Mouse (Mus musculus): ENCODE measurements around the gene Nme7.
A peak's percentile ranks its signal among the peaks of the same experiment; 100 is the strongest.

Gene Nme7

DNA sequence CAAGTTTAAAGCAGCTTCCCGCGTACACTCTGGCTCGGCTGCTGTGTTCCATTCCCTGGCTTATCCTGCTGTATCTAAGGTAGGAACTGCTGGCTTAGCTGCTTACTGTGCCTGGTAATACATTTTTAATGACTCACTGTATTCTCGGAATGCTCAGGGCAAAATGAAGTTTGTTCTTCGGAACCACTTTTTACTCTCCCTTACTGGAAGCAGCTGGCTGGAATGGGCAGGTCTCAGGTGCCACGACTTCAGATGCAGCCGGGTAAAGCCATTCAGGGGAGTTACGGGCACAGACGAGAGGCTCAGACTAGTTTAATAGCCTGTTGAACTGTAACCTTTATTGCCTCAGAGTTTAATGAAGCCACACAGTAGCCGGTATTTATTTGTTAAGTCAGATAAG, 17.5 kb downstream of the Nme7 start:
- no peak for DNase-seq

DNA sequence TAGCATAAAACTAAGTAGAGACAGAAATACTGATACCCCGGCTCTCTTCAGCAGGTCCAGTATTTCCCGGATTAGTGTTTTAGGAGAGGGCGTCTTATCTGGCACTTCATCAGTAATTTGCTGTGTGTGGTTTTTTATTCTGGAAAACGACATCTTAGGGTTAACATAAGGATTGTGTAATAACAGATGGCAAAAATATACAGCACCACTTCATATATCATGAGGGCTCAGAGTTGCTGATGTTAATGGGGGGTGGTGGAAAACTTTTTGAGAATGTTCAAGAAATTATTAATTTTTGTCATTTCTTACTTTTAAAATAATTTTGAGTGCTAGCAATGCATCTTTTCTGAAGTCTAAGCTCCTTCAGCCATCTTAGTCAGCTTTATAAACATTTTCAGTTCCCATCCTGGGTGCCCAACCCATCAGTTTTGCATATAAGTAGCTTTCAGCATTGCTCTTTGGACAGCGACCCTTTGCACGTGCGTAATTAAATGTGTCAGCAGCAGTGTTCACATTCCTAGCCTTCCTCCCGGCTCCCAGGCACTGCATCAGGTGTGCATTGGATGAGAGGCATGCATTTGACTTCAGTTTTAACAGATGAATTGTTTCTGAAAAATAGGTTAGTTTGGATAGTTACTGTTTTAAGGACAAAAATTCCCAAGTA, 19.2 kb downstream of the Nme7 start:
- DNase-seq = no peak

DNA sequence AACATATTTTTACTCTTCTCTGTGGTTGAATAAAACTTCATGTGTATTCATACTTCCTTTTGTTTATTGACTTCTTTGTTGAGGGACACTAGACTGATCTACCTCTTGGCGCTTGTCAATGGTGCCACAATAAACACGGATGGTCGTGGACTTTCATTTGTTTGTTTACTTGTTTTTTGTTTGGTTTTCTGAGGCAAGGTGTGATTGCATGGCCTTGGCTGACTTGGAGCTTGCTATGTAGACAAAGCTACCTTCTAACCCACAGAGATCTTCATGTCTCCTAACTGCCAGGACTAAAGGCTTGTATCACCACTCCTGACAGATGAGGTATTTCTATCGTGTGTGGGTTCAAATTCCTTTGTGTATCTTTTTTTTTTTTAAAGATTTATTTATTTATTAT, 20.3 kb downstream of the Nme7 start:
- no peak for DNase-seq

DNA sequence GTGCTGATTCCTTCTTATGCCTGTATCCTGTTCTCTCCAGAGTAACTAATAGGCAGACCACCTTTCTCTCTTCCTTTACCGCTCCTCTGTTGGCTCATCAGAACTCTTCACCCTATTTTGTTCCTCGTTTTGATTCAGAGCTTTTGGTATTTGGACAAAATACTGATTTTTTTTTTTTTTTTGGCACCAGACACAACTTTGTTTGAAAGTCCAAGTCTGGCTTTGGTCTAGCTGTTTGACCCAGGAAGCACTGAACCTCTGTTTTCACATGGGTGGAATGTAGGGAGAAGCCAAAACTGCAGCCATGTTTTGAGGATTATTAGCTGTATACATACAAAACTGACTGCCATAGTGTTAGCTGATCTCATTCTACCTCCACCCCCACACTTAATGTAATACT, 21.0 kb downstream of the Nme7 start:
- no peak for DNase-seq

DNA sequence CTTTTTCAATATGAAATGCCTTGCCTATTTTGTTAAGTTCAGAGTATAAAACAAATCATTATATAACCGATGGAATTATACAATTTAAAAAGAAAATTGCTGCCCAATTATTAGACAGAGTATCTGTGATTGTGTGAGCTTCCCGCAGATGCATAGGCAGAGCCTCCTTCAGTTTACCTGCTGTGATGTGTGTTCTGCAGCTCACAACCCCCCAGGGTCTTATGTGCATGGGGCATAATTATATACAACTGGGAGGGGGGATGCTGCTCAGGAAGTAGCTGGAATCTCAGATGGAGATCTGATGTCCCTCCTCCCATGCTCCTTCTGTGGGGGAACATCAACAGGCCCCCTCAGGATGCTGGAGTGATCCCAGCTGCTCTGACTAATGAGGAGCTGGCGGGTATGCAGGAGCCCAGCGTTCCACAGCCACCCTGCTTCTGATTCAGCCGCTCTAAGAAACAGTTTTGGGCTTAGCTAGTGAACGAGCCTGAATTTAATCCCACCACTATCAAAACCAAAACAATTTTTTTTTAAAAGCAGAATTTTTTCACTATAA, 22.8 kb downstream of the Nme7 start:
- no peak for DNase-seq

DNA sequence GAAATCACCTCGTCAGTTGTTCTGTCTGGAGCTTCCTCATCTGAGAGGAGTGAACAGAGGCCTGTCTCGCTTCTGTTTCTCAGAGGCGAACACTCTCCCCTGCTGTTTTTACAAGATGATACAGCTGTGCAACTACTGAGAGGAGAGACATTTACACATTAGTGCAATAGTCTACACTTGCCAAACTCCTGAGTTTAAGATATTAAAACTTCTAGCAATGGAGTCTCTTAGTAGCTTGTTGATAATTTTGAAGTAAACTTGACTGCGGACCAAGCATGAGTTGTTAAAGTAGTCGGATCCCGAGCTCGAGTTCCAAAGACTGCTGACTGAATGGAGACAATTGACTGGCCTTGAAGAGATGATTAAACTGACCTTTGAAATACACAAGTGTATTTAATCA, 23.8 kb downstream of the Nme7 start:
- DNase-seq = no peak

DNA sequence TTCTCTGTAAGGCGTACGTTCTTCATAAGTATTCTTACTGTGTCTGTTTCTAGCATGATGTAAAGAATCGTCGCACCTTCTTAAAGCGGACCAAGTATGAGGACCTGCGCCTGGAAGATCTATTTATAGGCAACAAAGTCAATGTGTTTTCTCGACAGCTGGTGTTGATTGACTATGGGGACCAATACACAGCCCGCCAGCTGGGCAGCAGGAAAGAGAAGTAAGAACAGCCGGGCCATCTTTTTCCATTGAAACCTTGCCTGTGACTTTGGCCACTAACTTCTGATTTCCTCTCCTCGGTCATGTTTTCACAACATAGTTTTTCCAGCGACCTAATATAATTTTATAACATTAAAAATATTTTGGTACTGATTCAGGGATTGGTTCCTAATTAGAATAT, 28.6 kb downstream of the Nme7 start:
- DNase-seq = no peak

DNA sequence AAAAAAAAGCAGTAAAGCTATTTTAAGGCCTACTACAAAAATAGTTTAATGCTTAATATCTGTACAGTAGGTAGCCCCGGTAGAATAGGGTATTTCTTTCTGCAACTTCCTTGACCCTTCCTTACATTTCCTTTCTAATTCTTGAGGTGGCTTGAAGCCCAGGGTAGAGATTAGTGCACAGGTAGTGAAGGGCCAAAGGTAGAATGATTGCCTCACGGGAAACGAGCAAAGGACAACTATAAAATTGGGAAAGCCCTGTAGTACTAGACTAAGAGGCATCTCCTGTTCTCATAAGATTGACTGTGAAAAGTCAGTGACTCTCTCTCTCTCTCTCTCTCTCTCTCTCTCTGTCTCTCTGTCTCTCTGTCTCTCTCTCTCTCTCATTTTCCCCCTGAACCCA, 31.5 kb downstream of the Nme7 start:
- DNase-seq = no peak

DNA sequence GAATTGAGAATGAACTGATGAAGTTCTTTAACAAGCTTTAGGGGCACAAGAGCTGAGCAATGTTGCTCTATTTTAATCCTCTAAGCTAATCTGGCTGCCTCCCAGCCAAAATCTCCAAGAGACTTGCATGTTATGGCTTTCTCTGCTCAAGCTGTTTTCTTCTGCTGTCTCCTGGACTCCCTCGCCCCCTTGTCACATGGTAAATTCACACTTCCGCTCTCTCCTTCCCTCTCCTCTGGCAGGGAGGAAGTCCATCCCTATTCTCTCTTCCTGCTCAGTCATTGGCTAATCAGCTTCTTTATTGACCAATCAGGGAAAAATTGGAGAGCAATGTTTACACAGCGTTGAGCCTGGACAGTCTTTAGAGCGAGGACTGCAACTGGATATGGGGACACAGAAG, 31.9 kb downstream of the Nme7 start:
- DNase-seq = no peak

DNA sequence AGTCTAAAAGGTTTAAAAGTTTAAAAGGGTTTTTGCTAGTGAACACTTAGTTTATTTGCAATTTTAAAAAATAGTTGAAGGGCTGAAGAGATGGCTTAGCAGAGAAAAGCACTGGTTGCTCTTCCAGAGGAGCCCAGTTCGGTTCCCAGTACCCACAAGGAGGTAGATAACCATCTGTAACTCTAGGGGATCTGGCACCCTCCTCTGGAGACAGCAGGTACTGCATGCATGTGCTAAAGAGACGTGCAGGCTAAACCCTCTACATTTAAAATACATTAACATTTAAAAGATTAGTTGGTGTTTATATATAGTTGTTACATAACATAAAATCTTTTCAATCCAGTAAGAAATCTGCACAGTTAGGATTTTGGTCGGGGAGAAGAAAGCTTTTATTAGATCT, 38.2 kb downstream of the Nme7 start:
- DNase-seq = no peak

DNA sequence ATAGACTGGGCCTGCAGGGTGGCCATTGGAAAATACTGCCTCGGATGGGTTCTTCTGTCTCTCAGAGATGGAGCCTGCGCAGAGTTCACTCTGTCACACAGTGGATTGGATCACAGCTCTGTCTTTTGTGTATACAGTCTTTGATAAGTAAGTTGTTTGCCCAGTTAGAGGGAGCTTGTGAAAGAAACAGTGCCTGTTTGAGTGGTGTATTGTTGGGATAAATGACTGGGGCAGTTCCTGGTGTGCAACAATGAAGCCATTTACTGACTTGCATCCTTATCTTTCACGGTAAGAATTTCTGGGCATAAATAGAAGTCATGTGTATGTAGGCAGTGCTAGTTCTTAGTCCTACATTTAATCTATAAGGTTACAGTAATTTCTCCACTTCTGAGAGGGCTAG, 49.5 kb downstream of the Nme7 start:
- DNase-seq = no peak

DNA sequence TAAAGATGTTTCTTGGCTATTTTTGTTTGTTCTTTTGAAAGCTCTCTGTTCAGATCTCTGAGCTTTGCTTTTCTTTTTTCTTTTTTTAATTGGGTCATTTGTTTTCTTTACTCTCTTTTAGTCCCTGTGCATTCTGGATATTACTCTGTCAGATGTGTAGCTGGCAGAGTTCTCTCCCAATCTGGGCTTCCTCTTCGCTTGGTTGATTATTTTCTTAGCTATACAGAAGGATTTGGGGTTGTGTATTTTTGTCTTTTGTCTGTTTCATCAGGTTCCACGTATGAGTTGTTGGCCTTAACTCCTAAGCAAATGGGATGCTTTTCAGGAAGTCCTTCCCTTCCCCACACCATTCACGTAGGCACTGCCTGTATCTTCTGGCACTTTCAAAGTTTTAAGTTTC, 54.1 kb downstream of the Nme7 start:
- no peak for DNase-seq

DNA sequence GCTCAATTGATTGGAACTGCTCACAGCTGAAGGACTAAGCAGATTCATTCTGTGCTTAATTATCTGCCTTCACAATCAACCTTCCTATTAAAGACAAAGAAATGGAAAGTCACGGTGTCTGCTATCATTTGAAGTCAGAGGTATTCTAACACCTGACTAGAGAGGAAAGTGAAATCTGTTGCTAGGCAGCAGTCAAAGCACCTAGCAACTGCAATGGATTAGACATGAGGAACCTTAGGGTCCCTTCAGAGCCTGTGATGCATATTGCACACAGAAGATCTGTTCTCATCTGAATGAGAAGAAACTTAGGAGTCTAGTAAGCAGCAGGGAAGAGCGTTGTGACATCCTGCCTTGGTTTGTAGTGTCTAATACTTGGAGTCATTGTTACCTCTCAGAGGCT, 58.1 kb downstream of the Nme7 start:
- no peak for DNase-seq

DNA sequence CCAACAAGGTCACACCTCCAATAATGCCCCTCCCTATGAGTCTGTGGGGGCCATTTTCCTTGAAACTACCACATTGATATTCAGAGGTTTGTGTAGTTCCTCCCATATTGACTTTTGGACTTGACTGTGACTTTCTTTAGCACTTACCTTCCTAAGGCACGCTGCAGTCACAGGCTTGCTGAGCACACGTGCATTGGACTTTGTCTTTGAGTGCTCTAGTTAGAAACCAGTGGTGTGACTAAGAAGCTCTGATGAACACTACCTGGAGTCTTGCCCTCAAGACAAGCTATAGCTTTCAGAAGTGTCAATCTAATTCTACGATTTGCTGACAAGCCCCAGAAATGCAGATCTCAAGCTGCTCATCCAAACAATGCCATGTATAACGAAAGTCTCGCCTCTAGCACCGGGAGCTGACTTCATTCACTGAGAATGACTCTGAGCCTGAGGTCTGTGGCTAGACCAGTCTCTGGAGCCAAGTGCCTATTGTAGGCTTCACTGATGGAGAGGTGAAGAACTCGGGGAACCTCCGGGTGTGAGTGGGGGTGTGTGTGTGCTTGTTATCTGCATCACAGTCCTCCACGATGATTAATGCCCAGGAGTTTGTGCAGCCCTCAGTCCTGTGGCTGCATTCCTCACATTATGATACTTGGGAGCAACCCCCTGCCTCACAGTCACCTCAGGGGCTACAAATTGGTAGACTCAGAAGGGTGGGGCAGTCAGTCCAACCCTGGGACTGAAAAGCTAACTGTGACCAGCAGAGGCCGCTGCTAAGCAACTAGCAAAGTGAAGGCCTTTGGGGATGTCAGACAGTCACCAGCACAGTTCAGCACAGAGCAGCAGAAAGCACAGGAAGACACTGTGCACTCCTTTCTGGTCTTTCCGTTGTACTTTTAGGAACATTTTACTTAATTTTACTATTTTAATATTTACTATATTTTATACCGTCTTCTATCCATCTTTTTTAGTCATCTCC, 62.5 kb downstream of the Nme7 start:
- peak; percentile 67 for DNase-seq

DNA sequence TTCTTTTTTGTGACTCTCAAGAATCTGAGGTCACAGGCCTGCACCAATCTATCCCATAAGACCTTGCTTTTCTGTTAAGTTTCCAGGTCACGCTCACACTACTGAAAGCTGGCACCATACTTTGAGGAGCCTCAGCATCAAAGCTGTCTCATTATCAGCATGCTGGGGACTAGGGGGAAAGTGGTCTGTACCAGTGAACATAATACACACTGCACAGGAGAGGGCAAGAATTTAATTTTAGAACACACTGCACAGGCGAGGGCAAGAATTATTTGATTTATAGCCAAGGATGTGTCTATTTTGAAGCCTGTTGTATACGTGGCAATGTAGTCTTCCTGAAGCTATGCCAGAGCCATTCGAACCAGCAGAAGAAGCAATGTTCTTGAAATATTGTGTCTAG, 64.2 kb downstream of the Nme7 start:
- no peak for DNase-seq

DNA sequence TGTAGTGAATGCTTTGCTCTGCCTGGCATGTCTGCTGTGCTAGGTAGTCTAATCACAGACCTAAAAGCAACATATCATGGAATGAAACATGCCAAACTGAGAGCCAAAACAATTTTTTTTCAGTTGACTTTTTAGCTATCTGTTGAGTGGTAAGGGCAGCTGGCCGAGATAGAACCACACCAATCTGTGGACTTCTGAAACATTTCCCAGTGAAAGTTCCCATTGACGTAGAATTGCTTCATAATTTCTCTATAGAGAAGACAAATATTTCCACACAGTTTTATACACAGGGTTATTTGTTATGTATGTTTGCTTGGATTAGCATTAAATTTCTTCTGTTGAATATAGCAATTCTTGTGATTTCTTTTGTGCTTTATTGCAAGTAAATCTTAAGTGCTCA, 65.9 kb downstream of the Nme7 start:
- no peak for DNase-seq

DNA sequence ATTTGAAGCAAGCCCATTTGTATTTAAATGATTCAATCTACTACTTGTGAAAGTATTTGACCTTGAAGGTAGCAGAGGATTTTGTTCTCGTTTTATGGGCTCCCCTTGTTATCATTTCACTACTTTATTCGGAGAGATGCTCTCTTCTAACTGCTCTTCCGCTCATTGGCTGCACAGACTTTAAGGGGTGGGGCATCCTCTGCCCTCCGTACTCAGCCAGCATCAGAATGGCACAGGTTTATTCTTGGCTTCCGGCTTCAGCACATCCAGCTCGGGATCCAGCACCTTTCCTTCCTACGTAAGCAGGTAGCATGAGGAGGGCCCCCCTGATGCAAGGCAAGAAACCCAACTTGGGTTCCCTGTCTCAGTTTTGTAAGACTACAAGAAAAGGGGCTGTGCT, 69.1 kb downstream of the Nme7 start:
- no peak for DNase-seq

DNA sequence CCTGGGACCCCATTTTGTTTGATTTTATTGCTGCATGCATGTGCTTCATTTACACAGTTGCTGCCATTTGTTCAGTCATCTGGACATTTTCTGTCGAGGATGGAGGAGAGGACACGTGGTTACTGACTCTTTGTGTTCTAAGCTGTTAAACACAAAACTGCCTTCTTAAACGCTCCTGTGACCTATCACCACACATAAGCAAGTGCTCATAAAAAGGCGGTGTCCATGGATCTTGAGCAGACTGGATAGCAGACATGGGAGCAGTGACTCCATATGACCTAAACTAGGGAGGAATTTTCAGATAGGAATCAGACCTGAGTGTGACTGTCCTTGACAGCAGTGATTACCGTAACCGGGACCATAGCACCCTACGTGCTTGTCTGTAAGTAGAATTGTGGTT, 70.1 kb downstream of the Nme7 start:
- DNase-seq = no peak

DNA sequence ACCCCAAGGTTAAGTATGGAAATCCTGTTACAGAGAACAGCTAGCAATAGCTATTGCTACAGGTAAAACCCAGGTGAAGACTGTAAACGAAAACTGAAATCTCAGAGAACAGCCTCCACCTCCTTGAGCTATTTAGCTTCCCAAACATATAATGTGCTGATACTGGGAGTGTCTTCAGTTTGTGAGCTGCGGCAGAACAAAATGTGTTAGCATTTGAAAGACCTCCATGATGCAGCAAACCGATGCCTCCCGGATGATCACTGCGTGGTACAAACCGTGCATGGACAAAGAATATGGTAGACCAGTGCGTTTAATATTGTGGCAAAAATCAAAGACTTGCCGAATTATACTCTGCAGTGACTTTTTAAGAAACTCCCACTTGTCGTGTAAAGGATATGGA, 71.7 kb downstream of the Nme7 start:
- no peak for DNase-seq

DNA sequence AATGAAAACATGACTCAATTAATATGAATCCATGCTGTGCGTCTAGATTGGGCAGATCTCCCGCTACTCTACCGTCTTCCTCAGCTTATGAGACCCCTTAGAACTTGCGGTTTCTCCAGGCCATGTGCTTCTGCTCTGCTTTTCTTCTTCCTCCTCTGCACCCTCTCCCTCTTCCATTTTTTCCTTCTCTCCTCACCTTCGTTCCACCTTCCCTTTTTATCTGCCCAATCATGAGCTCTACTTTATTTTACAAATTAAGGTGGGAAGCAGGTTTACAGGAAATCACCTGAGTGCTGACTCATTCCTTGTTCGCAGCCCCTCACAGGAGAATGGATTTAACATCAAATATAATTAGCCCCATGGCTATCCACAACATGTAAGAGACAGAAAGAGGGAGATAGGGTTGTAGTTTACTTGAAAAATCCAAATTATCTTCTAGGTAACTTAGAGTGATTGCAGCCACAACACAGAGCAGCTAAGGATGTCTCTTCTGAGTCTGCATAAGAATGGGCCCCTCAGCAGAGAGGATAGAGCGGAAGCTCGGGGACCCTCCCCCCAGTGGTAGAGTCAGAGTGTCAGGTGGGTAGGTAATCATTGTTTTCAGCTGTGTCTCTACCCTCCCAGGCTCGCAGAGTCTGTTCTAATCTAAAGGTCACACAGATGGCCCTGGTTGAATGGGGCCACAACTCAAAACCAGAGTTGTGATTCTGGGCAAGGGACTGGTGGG, 73.0 kb downstream of the Nme7 start:
- no peak for DNase-seq

DNA sequence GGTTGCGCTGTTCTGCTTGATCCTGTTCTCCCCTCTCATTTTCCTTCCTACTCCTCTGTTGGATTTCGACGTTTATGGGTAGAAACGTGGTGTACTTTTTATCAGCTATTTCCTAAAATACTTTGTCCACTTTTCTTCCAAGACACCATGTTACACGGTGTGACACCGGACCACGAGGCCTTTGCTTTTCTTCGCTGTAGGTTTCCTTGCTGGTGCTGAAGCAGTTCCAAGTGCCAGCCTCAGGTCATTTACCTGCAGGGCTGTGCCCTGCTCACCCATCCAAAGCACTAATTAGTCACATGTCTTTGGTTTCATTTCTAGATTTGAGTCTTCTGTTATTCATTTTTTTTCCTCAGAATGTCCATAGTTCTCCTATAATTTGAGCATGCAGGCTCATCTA, 79.7 kb downstream of the Nme7 start:
- no peak for DNase-seq

DNA sequence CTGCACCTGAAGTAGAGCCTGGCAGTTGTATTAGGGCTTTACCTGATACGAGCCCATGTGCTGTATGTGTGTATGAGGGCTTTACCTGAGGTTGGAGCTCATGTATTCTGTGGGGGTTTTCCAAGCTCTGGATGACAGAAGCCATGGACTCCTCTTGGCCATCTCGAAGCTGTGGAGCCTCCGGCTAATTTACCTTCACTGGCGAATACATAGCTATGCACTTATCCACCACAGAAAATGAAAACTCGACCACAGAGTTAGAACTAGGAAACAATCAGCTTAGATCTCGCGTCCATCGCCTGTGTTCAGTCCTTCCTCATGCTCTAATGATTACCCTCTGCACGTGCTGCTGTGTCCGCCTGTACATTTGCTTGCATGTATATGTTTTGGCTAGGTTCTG, 80.4 kb downstream of the Nme7 start:
- DNase-seq = no peak

DNA sequence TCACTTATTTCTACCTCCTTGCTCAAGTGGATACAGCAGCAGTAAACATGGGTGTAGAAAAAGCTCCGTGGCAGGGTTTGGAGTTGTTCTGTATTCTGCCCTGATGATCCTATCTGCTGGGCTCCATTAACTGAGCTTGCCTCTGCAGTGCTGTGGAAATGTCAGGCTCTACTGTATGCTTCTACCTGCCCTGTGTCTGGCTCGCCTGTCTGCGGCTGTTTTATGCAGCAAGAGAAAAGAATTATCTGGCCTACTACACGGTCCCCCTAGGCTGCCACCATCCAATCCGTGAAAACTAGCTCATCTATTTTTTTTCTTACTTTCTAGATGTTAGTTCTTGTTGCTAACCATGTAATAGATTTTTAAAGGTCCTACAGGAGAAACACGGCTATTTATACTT, 81.1 kb downstream of the Nme7 start:
- no peak for DNase-seq

DNA sequence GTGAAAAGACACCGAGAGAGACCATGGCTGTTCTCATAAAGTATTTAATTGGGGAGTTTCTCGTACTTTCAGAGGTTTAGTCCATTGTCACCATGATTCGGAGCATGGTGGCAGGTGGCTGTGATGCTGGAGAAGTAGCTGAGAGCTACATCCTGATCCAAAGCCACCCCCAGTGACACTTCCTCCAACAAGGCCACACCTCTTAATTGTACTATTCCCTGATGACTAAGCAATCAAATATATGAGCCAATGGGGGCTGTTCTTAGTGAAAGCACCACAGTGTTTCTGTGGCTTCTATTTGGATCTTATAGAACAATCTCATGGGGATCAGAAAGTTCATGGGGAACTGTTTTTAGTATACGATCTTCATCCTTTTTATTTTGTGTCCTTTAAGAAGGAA, 85.8 kb downstream of the Nme7 start:
- no peak for DNase-seq

Data from cerebellum, adult 8-10 months (tissue).